Mouse (Mus musculus) C2C12 (cell line): Measurements from ENCODE around the gene Aanat.

Source experiments
- CEBPB ChIP-seq: IDR thresholded peaks from one replicate; pipeline ENCODE4 v1.6.1; 2011; ENCODE audit warnings: low read depth, mild to moderate bottlenecking, control low read depth, moderate library complexity
- CTCF ChIP-seq: IDR thresholded peaks from one replicate; pipeline ENCODE4 v1.5.1; 2011; ENCODE audit not compliant: control insufficient read depth, insufficient read depth, insufficient read length
- MAX ChIP-seq: IDR thresholded peaks from one replicate; pipeline ENCODE4 v1.6.1; 2011; ENCODE audit warnings: mild to moderate bottlenecking, control low read depth

- TF ChIP-seq CTCF = peak; percentile 39
- TF ChIP-seq MAX = no peak
- TF ChIP-seq CEBPB = no peak
Observed at GRCm38 (mm10) chr11:116603339-116603738, 17.1 kb downstream of the Aanat start.
